Mouse (Mus musculus) embryonic fibroblast, embryonic 13.5 days (primary cell): ENCODE measurements around the gene Lrfn2. TPM values are rescaled to one million over a fixed set of nuclear protein-coding genes. Genes with fewer than 3 reads are reported as not detected.

Source experiments
- H3K27ac ChIP-seq: 2 replicates; pipeline ENCODE4 v1.5.1; 2012; ENCODE audit warnings: low read length, control low read depth, inconsistent platforms; ENCODE audit not compliant: insufficient read depth
- H3K4me1 ChIP-seq: 2 replicates; pipeline ENCODE4 v1.6.1; 2011; ENCODE audit warnings: low read length; ENCODE audit not compliant: control insufficient read depth, insufficient read depth
- H3K4me3 ChIP-seq: 2 replicates; pipeline ENCODE4 v1.5.1; 2011; ENCODE audit warnings: mild to moderate bottlenecking, control low read depth, low read length; ENCODE audit not compliant: insufficient read depth
- CTCF ChIP-seq: IDR thresholded peaks from 2 replicates; pipeline ENCODE4 v1.5.1; 2011; ENCODE audit warnings: mild to moderate bottlenecking, control low read depth, low read length, moderate library complexity, borderline replicate concordance; ENCODE audit not compliant: insufficient read depth
- POLR2A ChIP-seq: IDR thresholded peaks from 2 replicates; pipeline ENCODE4 v1.6.1; 2011; ENCODE audit warnings: low read depth, mild to moderate bottlenecking, control low read depth, low read length, moderate library complexity
- polyA plus RNA-seq: library from polyadenylated mRNA; stranded (reverse); fragments of >200 nt; gene quantifications from 2 replicates; pipeline ENCODE4 v1.2.4, GENCODE M21; 2011; ENCODE audit warnings: low read depth; ENCODE audit not compliant: missing spikeins, insufficient read length

Gene Lrfn2
- polyA plus RNA-seq, 1 experiment = not detected

- Histone ChIP-seq H3K4me3 (no peak overlapping the region), H3K27ac (no peak overlapping the region), H3K4me1 (no peaks in the 10 kb centered on the region)
- TF ChIP-seq POLR2A (no peak), CTCF (no peak)
Measured at GRCm38 (mm10) chr17:48932406-48932906, 277 bp downstream of the Lrfn2 start.

- H3K4me1 ChIP-seq = no peaks in the 10 kb centered on the region
- no peak overlapping the region for H3K4me3 ChIP-seq
- H3K27ac ChIP-seq = no peak overlapping the region
- TF ChIP-seq CTCF (no peak), POLR2A (no peak)
Measured at GRCm38 (mm10) chr17:48932916-48933315, 737 bp downstream of the Lrfn2 start.

GRCm38 (mm10) chr17:48935201-48935600, 3.0 kb downstream of the Lrfn2 start:
- no peak overlapping the region for H3K4me3 ChIP-seq
- no peaks in the 10 kb centered on the region for H3K4me1 ChIP-seq
- no peak for TF ChIP-seq CTCF
- no peak for TF ChIP-seq POLR2A
- no peak overlapping the region for H3K27ac ChIP-seq

- Histone ChIP-seq H3K27ac (no peak overlapping the region), H3K4me1 (no peaks in the 10 kb centered on the region), H3K4me3 (no peak overlapping the region)
- no peak for TF ChIP-seq CTCF
Measured at GRCm38 (mm10) chr17:48936445-48937141, 4.4 kb downstream of the Lrfn2 start.

- Histone ChIP-seq H3K4me1 (no peaks in the 10 kb centered on the region), H3K4me3 (no peak overlapping the region), H3K27ac (no peak overlapping the region)
- TF ChIP-seq CTCF = no peak
- no peak for TF ChIP-seq POLR2A
Measured at GRCm38 (mm10) chr17:48938711-48939220, 6.6 kb downstream of the Lrfn2 start.

- H3K27ac ChIP-seq = no peak overlapping the region
- no peak overlapping the region for H3K4me3 ChIP-seq
- TF ChIP-seq POLR2A (no peak), CTCF (no peak)
- H3K4me1 ChIP-seq = no peaks in the 10 kb centered on the region
Measured at GRCm38 (mm10) chr17:48946315-48946714, 14.1 kb downstream of the Lrfn2 start.

GRCm38 (mm10) chr17:48946765-48947164, 14.6 kb downstream of the Lrfn2 start:
- TF ChIP-seq POLR2A (no peak), CTCF (no peak)
- H3K4me1 ChIP-seq = no peaks in the 10 kb centered on the region
- no peak overlapping the region for H3K27ac ChIP-seq
- H3K4me3 ChIP-seq = no peak overlapping the region

GRCm38 (mm10) chr17:48951250-48951649, 19.1 kb downstream of the Lrfn2 start:
- Histone ChIP-seq H3K4me3 (no peak overlapping the region), H3K4me1 (no peaks in the 10 kb centered on the region), H3K27ac (no peak overlapping the region)
- TF ChIP-seq POLR2A (no peak), CTCF (no peak)

GRCm38 (mm10) chr17:48956033-48956631, 24.0 kb downstream of the Lrfn2 start:
- H3K27ac ChIP-seq = no peak overlapping the region
- H3K4me1 ChIP-seq = no peaks in the 10 kb centered on the region
- TF ChIP-seq CTCF (no peak), POLR2A (no peak)
- no peak overlapping the region for H3K4me3 ChIP-seq

- H3K27ac ChIP-seq = no peak overlapping the region
Measured at GRCm38 (mm10) chr17:48960161-48960698, 28.1 kb downstream of the Lrfn2 start.

More at GRCm38 (mm10) chr17:48960161-48960698, 28.1 kb downstream of the Lrfn2 start:
- H3K4me3 ChIP-seq = no peak overlapping the region
- no peak for TF ChIP-seq POLR2A
- no peak for TF ChIP-seq CTCF
- no peaks in the 10 kb centered on the region for H3K4me1 ChIP-seq
